13 mouse cellular contexts compared by ENCODE assay signal in genomic region chr2:60832254-60832653, GRCm38 (mm10).
"Had no signal": no experiment of that assay in that cellular context is flagged by ENCODE, and none has a peak within 500 bp of the region (broad histone marks: within the 10 kb centered on the region; RNA-seq: fewer than 3 reads in every experiment).

No protein-coding gene starts in this region.

- H3K27me3 ChIP-seq: liver, embryonic 13.5 days had no signal

- H3K9ac ChIP-seq: liver, embryonic 13.5 days; lung, embryonic 14.5 days had no signal

- H3K4me3 ChIP-seq: liver, embryonic 13.5 days had no signal

- ATAC-seq: intestine, embryonic 16.5 days; lung, postnatal 0 days had no signal

- H3K9me3 ChIP-seq: liver, embryonic 13.5 days had no signal

- H3K36me3 ChIP-seq: liver, embryonic 13.5 days had no signal

- DNase-seq: kidney, adult 18-20 months; kidney, adult 9 months; kidney, postnatal 14 days; kidney, postnatal 4 days; liver, embryonic 13.5 days; lung, embryonic 14.5 days; thymus, adult 2 months; thymus, postnatal 14 days; thymus, postnatal 4 days had no signal

- H3K27ac ChIP-seq: liver, embryonic 13.5 days; macrophage; stomach, postnatal 0 days had no signal

- H3K4me2 ChIP-seq: liver, embryonic 13.5 days; lung, embryonic 14.5 days had no signal
